Mouse (Mus musculus): ENCODE measurements around the gene Cxcl9.
"Not testable (repeated sequence)": the region's sequence is repeated elsewhere in the genome, so short reads cannot be mapped to it uniquely, and the experiment has no call there.

The Cxcl9 gene

GRCm38 (mm10) chr5:92327929-92328328 is at the start of gene Cxcl9:
Gene Cxcl9 (minus strand): TSS chr5:92328079.
- no peak for DNase-seq

DNA sequence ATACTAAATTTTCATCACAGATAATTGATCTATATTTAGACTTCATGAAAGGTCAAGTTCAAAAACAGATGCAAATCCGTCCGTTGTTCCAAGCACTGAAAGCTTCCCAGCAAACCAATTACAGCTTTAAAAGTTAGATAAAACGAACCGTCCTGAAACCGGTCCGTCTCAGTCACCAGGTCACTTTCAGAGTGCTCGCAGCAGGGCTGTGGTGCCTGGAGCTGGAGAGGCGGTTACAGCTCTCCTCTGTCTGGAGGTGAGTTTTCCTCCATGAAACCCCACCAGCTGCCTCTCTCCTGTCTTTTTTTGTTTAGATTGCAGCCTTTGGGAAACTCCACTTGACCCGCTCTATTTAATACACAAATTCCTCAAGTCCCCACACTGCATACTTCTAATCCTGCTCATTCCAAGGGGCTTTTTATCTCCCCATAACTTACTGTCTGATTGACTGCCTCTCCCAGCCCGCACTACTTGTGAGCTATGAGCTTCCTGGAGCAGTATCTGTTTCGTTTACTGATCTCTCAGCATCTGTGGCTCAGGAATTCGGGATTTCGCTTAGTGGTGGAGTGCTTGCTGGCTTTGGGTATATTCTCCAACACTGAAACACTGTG is 49.0 kb upstream of the Cxcl9 start:
- DNase-seq, result no peak

DNA sequence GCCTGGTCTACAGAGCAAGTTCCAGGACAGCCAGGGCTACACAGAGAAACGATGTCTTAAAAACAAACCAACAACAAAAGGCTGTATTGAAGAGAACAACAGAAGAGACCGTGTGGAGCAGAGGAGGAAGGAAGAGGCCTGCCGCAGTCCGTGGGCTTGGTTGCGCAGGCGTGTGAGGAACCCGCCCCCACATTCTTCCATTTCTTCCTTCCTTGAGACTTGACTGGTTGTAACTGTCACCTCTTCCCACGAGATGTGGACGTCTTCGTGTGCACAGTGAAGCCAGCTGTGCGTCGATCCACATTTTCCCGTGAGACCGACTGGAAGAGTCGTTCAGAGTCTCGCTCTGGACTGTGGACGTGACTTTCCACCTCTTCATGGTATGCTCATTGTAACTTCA is 47.5 kb upstream of the Cxcl9 start:
- peak; percentile 53 to 64 for DNase-seq

DNA sequence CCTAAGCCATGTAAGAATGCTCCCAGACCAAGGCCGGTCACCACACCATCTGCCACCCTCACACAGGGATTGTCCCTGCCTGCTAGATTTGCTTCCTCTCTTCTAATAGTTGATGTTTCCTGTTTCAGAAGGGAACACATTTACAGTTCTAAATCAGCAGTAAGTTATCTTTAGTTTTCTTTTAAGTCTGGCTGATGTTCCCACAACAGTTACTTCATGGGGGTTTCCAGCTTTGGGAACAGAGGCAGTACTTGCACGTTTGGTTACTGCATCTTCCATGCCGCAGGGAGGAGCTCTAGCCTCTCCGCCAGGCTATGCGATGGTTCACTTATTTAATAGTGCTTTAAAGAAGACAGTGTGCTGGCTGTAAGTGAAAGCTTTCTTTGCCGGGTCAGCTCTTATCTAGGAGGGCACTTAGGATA is 46.9 kb upstream of the Cxcl9 start:
- peak; percentile 38 to 39 for DNase-seq

- DNase-seq, result no peak
These were observed 44.7 kb upstream of the Cxcl9 start for GRCm38 (mm10) chr5:92372605-92373004.

GRCm38 (mm10) chr5:92371361-92371976 is 43.6 kb upstream of the Cxcl9 start:
- no peak for DNase-seq

DNA sequence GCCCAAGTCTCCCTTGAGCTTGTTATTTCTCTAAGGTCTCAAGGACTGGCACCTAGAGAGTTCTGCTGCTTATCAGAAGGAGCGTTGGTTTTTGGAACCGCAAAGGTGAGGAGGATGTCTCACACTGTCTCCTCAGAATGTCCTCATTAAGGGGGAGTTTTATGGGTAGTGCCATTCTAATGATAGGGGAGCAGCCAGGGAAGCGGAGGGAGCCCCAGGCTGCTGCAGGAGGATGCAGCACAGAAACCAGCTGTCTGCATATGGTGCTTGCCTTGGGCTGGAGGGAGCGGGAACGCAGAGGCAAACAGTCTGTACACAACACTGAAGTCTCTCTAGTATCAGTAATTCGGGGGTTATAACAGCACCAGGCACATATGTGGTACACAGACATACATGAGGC is 43.0 kb upstream of the Cxcl9 start:
- DNase-seq, result no peak

GRCm38 (mm10) chr5:92370392-92370791 is 42.5 kb upstream of the Cxcl9 start:
- DNase-seq, result no peak

GRCm38 (mm10) chr5:92369151-92369994 is 41.5 kb upstream of the Cxcl9 start:
- no peak for DNase-seq

- DNase-seq, result no peak
These were observed 40.5 kb upstream of the Cxcl9 start for GRCm38 (mm10) chr5:92368392-92368791.

DNA sequence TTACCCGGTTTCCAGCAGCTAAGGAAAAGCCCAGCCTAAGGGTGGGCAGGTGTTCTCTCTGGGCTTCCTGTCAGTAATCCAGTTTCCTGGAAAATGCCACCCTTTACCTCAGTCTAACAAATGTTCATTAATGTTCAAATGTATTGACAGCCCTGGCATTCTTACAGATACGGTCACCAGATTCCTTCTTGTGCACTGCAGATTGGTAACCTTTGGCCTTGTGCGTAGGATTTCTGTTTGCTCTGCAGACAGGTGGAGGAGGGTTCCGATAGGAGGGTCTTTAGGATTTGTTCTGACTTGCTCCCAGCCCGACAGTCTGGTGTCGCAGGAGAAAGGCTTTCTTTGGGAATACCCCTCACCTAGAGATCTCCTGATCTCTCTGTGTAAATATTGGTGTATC is 38.7 kb upstream of the Cxcl9 start:
- no peak for DNase-seq

DNA sequence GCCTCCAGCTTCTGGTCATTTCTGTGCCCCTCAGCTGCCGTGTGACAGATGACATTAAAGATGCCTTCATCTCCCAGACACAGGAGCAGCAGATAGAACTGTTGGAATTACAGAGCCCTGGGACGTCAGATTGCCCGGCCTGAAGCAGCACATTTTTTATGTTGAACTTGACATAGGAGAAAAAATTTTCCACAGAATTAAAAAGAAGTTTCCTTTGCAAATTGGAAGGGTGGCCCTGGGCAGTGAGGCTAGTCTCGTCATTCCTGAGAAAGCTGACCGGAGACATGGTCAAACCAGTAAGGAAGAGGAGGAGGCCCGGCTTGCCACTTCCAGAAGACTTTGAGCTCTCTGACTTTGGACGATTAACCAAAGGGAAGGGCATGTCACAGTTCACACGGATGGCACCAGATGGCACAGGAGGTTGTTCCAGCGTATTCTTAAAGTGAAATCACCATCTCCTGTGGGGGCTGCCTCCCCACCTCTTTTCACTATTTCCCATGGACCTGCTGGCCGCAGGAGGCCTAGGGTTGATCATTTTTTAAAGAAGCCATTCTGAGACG is 37.3 kb upstream of the Cxcl9 start:
- DNase-seq, result no peak

DNA sequence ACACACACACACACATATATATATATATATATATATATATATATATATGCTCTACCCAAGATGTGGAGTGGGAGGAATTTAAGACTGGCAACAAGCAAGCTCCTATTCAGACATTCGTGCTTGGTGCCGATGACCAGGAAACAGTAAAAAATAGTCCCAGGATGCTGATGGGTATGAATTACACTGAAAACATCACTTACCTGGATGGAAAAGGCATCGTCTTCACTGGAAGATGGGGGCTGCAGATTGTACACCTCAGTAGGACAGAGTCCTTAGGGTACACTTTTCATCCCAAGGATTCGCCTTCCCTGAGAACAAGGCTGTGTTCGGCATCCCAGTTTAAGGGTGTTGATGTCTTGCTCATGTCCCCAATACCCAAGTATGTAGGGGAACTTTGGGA is 36.1 kb upstream of the Cxcl9 start:
- DNase-seq, result no peak

DNA sequence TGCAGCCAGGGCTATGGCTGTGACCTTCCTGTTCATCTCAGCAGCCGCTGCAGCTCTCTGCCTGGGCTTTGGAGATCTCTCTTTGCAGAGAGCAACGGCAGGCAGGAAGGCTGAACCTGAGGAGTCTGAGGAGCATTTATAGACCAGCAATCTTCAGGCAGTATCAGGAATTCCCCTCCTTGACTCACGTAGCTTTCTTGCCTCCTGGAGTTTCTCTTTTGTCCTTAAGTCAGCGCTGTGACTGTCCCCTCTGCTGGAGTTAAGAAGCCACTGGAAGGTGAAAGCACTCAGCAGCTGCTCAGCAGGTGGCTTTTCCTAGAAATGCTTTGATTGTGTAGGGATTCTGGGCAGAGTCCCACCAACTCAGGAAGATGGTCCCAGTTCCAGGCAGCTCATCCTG is 35.3 kb upstream of the Cxcl9 start:
- no peak for DNase-seq

GRCm38 (mm10) chr5:92358767-92359455 is 31.0 kb upstream of the Cxcl9 start:
- no peak for DNase-seq

DNA sequence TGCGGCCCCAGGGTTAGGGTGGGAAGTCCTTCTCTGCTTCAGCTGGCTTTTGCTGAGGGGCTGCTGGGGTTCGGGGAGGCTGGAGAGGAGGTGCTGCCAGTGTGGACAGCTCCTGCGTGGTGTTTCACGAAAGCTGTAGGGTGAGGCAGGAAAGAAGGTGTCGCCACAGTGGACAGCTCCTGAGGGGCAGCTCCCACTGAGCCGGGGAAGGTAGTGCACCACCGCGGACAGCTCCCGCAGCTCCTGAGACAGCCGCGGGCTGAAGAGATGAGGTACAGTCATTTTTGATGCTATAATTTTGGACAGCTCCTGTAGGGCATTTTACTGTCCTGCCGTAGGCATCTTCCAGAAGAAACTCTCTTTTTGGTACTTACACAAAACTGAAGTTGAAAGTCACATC is 30.2 kb upstream of the Cxcl9 start:
- no peak for DNase-seq

GRCm38 (mm10) chr5:92353517-92353916 is 25.6 kb upstream of the Cxcl9 start:
- DNase-seq, result peak; percentile 43 to 65

GRCm38 (mm10) chr5:92352716-92353115 is 24.8 kb upstream of the Cxcl9 start:
- not testable (repeated sequence) for DNase-seq

- DNase-seq, result no peak
These were observed 21.9 kb upstream of the Cxcl9 start for GRCm38 (mm10) chr5:92349731-92350130.

GRCm38 (mm10) chr5:92348794-92349413 is 21.0 kb upstream of the Cxcl9 start, which contains the start of gene Cxcl10:
Gene Cxcl10 (minus strand): TSS chr5:92348889.
- DNase-seq, result peak; percentile 19 to 26

DNA sequence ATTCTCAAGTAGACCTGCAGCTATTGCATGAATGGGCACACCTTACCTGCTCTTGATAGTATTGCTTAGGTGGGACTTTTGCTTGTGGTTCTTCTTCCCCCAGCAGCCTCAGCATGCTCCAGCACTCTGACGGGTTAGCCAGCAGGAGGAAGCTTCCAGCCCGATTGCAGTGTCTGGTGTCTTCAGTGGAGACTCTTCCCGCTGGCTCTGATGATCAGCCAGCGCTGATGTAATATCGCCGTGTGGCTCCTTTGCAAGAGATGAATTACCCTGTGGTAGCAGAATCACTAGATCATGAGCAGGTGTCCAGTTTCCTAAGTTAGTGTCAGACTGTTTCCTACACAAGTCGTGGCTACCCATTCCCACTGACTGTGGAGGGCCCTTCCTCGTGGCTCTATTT is 17.1 kb upstream of the Cxcl9 start:
- no peak for DNase-seq

DNA sequence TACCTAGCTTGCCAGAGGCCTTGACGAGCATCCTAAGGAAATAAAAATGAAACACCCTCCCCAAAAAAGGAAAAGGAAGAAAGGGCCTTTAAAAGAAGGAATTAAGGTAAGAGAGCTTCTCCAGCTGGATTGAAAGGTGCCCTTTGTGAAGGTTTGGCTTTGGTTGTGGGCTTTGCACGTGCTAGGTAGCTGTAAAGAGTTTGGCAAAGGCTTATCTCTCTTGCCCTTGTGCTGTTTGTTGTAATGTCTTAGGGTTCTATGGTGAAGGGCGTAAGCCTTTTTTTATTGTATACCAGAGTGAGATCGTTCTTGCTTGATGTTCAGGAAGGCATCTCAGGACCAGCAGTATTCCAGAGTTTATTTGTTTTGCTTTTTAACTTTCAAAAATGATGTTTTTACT is 12.7 kb upstream of the Cxcl9 start:
- DNase-seq, result no peak

All from spleen, adult 18-20 months (tissue).